Mouse (Mus musculus) olfactory bulb, adult 2 months (tissue): ENCODE results near the gene Abcc4.

Experiments
- CTCF ChIP-seq: fragments of 200-500 bp; IDR thresholded peaks from 2 replicates; pipeline ENCODE4 v1.5.1; 2012; ENCODE audit warnings: low read depth, mild to moderate bottlenecking, low read length, moderate library complexity; ENCODE audit not compliant: insufficient read depth
- POLR2A ChIP-seq: fragments of 200-500 bp; IDR thresholded peaks from 2 replicates; pipeline ENCODE4 v1.6.1; 2012; ENCODE audit warnings: mild to moderate bottlenecking, low read depth, low read length, moderate library complexity; ENCODE audit not compliant: insufficient read depth

- TF ChIP-seq CTCF: no peak
- no peak for TF ChIP-seq POLR2A
Measured at GRCm38 (mm10) chr14:118709736-118710135, 3.7 kb upstream of the Abcc4 start.
